In the genomic region with DNA sequence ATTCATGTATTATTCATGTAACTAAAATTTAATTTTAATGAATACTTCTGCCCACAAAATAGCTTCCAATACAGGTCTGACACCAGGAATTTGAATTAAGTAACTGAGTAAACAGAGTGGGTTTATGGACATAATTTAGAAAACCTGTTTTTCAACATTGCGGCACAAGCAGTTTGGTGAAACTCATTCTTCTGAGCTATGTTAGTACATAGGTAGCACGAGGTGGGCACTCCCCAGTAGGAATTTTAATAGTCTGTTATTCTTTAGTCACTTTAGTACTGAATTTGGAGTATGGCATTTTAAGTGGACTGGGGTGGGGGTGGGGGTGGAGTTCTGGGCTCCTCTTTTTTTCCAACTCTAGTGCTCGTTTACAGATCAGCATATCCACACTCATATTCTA, we compare ENCODE assay signal across 15 mouse cellular contexts.
"Had no signal": no experiment of that assay in that cellular context is flagged by ENCODE, and none has a peak within 500 bp of the region (broad histone marks: within the 10 kb centered on the region; RNA-seq: fewer than 3 reads in every experiment).

No protein-coding gene starts in this region.

- H3K4me1 ChIP-seq: limb, embryonic 15.5 days; liver, embryonic 12.5 days; midbrain, embryonic 10.5 days; neural tube, embryonic 15.5 days had no signal

- ATAC-seq: hindbrain, embryonic 16.5 days; inflammation-experienced regulatory T-cells, adult 6 months; liver, embryonic 12.5 days had no signal

- H3K4me2 ChIP-seq: limb, embryonic 15.5 days; liver, embryonic 12.5 days; neural tube, embryonic 15.5 days had no signal

- H3K4me3 ChIP-seq: limb, embryonic 15.5 days; liver, embryonic 12.5 days; midbrain, embryonic 10.5 days; myocyte; neural tube, embryonic 15.5 days had no signal

- DNase-seq: kidney, postnatal 10 days; layer of hippocampus, postnatal 36 days; lung, postnatal 14 days; midbrain, embryonic 14.5 days; right cerebral cortex, adult 18-20 months; right cerebral cortex, postnatal 25 days; thymus, adult 2 months; thymus, postnatal 25 days had no signal

- H3K27ac ChIP-seq: limb, embryonic 15.5 days; liver, embryonic 12.5 days; midbrain, embryonic 10.5 days; neural tube, embryonic 15.5 days had no signal

- H3K36me3 ChIP-seq: limb, embryonic 15.5 days; liver, embryonic 12.5 days; midbrain, embryonic 10.5 days; neural tube, embryonic 15.5 days had no signal

- H3K9me3 ChIP-seq: limb, embryonic 15.5 days; liver, embryonic 12.5 days; midbrain, embryonic 10.5 days; neural tube, embryonic 15.5 days had no signal

- H3K9ac ChIP-seq: limb, embryonic 15.5 days; liver, embryonic 12.5 days; neural tube, embryonic 15.5 days had no signal

- H3K27me3 ChIP-seq: limb, embryonic 15.5 days; liver, embryonic 12.5 days; neural tube, embryonic 15.5 days had no signal
